Mouse (Mus musculus) MEL (cell line): ENCODE results near the gene Sema6b. TPM values are rescaled to one million over a fixed set of nuclear protein-coding genes. Genes with fewer than 3 reads are reported as not detected.

Experiments used
- DNase-seq: peaks from one replicate; pipeline ENCODE4 v3.0.0; 2011; ENCODE audit warnings: low read depth, low spot score
- H3K27ac ChIP-seq: 2 replicates; pipeline ENCODE4 v1.5.1; 2012; ENCODE audit warnings: low read depth, mild to moderate bottlenecking, control low read depth, low read length, moderate library complexity; ENCODE audit not compliant: control insufficient read depth
- H3K27me3 ChIP-seq, 2 experiments: fragments of 150-350 bp in 1 of 2; sonication (generic) in 1 of 2; 2 replicates each; pipeline ENCODE4 v1.6.1; 2012; ENCODE audit warnings: low read length in 2 of 2, mild to moderate bottlenecking in 2 of 2, improper control_type of control experiment in 1 of 2, moderate library complexity in 1 of 2; ENCODE audit not compliant: insufficient read depth in 2 of 2, control insufficient read depth in 1 of 2
- H3K36me3 ChIP-seq, 2 experiments: 2 replicates each; pipeline ENCODE4 v1.6.1; 2012 to 2014; ENCODE audit warnings: low read length in 2 of 2, improper control_type of control experiment in 1 of 2, inconsistent platforms in 1 of 2, mild to moderate bottlenecking in 1 of 2; ENCODE audit not compliant: insufficient read depth in 2 of 2, control insufficient read depth in 1 of 2
- H3K4me1 ChIP-seq, 2 experiments: fragments of 150-350 bp in 1 of 2; sonication (generic) in 1 of 2; 2 replicates each; pipeline ENCODE4 v1.6.1; 2012; ENCODE audit warnings: low read length in 2 of 2, improper control_type of control experiment in 1 of 2, mild to moderate bottlenecking in 1 of 2; ENCODE audit not compliant: insufficient read depth in 2 of 2, control insufficient read depth in 1 of 2
- H3K4me3 ChIP-seq, 2 experiments: fragments of 150-350 bp in 1 of 2; sonication (generic) in 1 of 2; 2 replicates each; pipeline ENCODE4 v1.5.1; 2012; ENCODE audit warnings: low read depth in 2 of 2, low read length in 2 of 2, mild to moderate bottlenecking in 2 of 2, moderate library complexity in 2 of 2, control low read depth in 1 of 2, improper control_type of control experiment in 1 of 2; ENCODE audit not compliant: control insufficient read depth in 1 of 2, insufficient read depth in 1 of 2
- H3K79me2 ChIP-seq: 2 replicates; pipeline ENCODE4 v1.6.1; 2012; ENCODE audit warnings: mild to moderate bottlenecking, low read length, moderate library complexity; ENCODE audit not compliant: control insufficient read depth, poor library complexity, insufficient read depth
- H3K9ac ChIP-seq: 2 replicates; pipeline ENCODE4 v1.6.1; 2012; ENCODE audit warnings: low read depth, mild to moderate bottlenecking, control low read depth, low read length, moderate library complexity; ENCODE audit not compliant: control insufficient read depth, poor library complexity, severe bottlenecking
- H3K9me3 ChIP-seq: fragments of 150-350 bp; sonication (generic); replicated peaks from 2 replicates; pipeline ENCODE4 v1.6.1; 2012; ENCODE audit warnings: mild to moderate bottlenecking, low read length, improper control_type of control experiment, moderate library complexity; ENCODE audit not compliant: insufficient read depth
- CHD2 ChIP-seq: IDR thresholded peaks from 2 replicates; pipeline ENCODE4 v1.6.1; 2011; ENCODE audit warnings: low read length, improper control_type of control experiment
- CTCF ChIP-seq, 3 experiments: IDR thresholded peaks in 2 of 3; conservative IDR thresholded peaks in 1 of 3; 2 replicates each; pipeline ENCODE4 v1.5.1; 2011 to 2012; ENCODE audit warnings: low read length in 3 of 3, low read depth in 2 of 3, mild to moderate bottlenecking in 2 of 3, improper control_type of control experiment in 1 of 3, inconsistent platforms in 1 of 3, mixed read lengths in 1 of 3, moderate library complexity in 1 of 3; ENCODE audit not compliant: control insufficient read depth in 1 of 3, insufficient read depth in 1 of 3, poor library complexity in 1 of 3, severe bottlenecking in 1 of 3
- ELF1 ChIP-seq: IDR thresholded peaks from 2 replicates; pipeline ENCODE4 v1.6.1; 2014; ENCODE audit warnings: low read depth, mild to moderate bottlenecking, inconsistent platforms, low read length, improper control_type of control experiment, moderate library complexity
- EP300 ChIP-seq, 2 experiments: IDR thresholded peaks; 2 replicates each; pipeline ENCODE4 v1.6.1; 2011; ENCODE audit warnings: improper control_type of control experiment in 2 of 2, low read length in 2 of 2, low read depth in 1 of 2, mild to moderate bottlenecking in 1 of 2
- ETS1 ChIP-seq: IDR thresholded peaks from 2 replicates; pipeline ENCODE4 v1.6.1; 2012; ENCODE audit warnings: low read depth, mild to moderate bottlenecking, inconsistent platforms, low read length, improper control_type of control experiment, moderate library complexity
- HCFC1 ChIP-seq: IDR thresholded peaks from 2 replicates; pipeline ENCODE4 v1.6.1; 2012; ENCODE audit warnings: low read depth, mild to moderate bottlenecking, inconsistent platforms, low read length, improper control_type of control experiment, moderate library complexity
- JUND ChIP-seq: IDR thresholded peaks from 2 replicates; pipeline ENCODE4 v1.6.1; 2011; ENCODE audit warnings: low read depth, mild to moderate bottlenecking, improper control_type of control experiment, low read length
- MYB ChIP-seq: IDR thresholded peaks from 2 replicates; pipeline ENCODE4 v1.6.1; 2011; ENCODE audit warnings: mild to moderate bottlenecking, low read depth, low read length, improper control_type of control experiment
- MYC ChIP-seq: IDR thresholded peaks from 2 replicates; pipeline ENCODE4 v1.6.1; 2011; ENCODE audit warnings: low read depth, mild to moderate bottlenecking, low read length, improper control_type of control experiment, moderate library complexity
- NELFE ChIP-seq: IDR thresholded peaks from 2 replicates; pipeline ENCODE4 v1.6.1; 2011; ENCODE audit warnings: low read depth, low read length, improper control_type of control experiment
- NRF1 ChIP-seq: IDR thresholded peaks from 2 replicates; pipeline ENCODE4 v1.6.1; 2014; ENCODE audit warnings: low read depth, mild to moderate bottlenecking, inconsistent platforms, low read length, improper control_type of control experiment, moderate library complexity; ENCODE audit not compliant: poor library complexity, insufficient read depth, severe bottlenecking
- RAD21 ChIP-seq: IDR thresholded peaks from 2 replicates; pipeline ENCODE4 v1.6.1; 2011; ENCODE audit warnings: mild to moderate bottlenecking, low read depth, low read length, improper control_type of control experiment
- RCOR1 ChIP-seq: IDR thresholded peaks from 2 replicates; pipeline ENCODE4 v1.6.1; 2012; ENCODE audit warnings: low read depth, mild to moderate bottlenecking, inconsistent platforms, low read length, improper control_type of control experiment
- SIN3A ChIP-seq: IDR thresholded peaks from 2 replicates; pipeline ENCODE4 v1.6.1; 2012; ENCODE audit warnings: low read length, improper control_type of control experiment, inconsistent platforms
- SMC3 ChIP-seq: IDR thresholded peaks from 2 replicates; pipeline ENCODE4 v1.6.1; 2011; ENCODE audit warnings: low read depth, low read length, improper control_type of control experiment
- TAL1 ChIP-seq: IDR thresholded peaks from 2 replicates; pipeline ENCODE4 v1.6.1; 2012; ENCODE audit warnings: mild to moderate bottlenecking, inconsistent platforms, low read length, moderate library complexity, mixed read lengths
- TCF12 ChIP-seq: IDR thresholded peaks from 2 replicates; pipeline ENCODE4 v1.6.1; 2014; ENCODE audit warnings: low read depth, mild to moderate bottlenecking, inconsistent platforms, low read length, improper control_type of control experiment, moderate library complexity
- UBTF ChIP-seq: IDR thresholded peaks from 2 replicates; pipeline ENCODE4 v1.6.1; 2012; ENCODE audit warnings: low read depth, mild to moderate bottlenecking, inconsistent platforms, low read length, improper control_type of control experiment, moderate library complexity, borderline replicate concordance; ENCODE audit not compliant: insufficient read depth
- ZC3H11A ChIP-seq: IDR thresholded peaks from 2 replicates; pipeline ENCODE4 v1.6.1; 2012; ENCODE audit warnings: low read depth, mild to moderate bottlenecking, inconsistent platforms, low read length, improper control_type of control experiment
- ZKSCAN1 ChIP-seq: IDR thresholded peaks from 2 replicates; pipeline ENCODE4 v1.6.1; 2012; ENCODE audit warnings: low read depth, mild to moderate bottlenecking, inconsistent platforms, low read length, improper control_type of control experiment, moderate library complexity
- polyA plus RNA-seq, 2 experiments: library from polyadenylated mRNA; stranded (reverse) in 1 of 2; unstranded in 1 of 2; fragments of >175 nt in 1 of 2; fragments of >200 nt in 1 of 2; gene quantifications; 2 replicates each; pipeline versions ENCODE4 v1.2.1 to v1.2.4; 2012; ENCODE audit warnings: low replicate concordance in 2 of 2, low read depth in 1 of 2; ENCODE audit not compliant: insufficient read length in 2 of 2, insufficient read depth in 1 of 2, missing spikeins in 1 of 2
- total RNA-seq: library from RNA; depleted of rRNA; stranded (reverse); fragments of 300-350 nt; gene quantifications from 2 replicates; pipeline ENCODE4 v1.2.3, GENCODE M21; 2012

The Sema6b gene
- total and polyA plus RNA-seq, 3 experiments: 7.7 to 16.8 TPM; not detected in 1

GRCm38 (mm10) chr17:56159729-56160128, 19.6 kb upstream of the Sema6b start:
- Histone ChIP-seq H3K27ac (no peak overlapping the region), H3K79me2 (no peaks in the 10 kb centered on the region), H3K9ac (no peak overlapping the region), H3K36me3 (peaks cover 0 to 17% of the 10 kb centered on the region in 2 experiments; a peak in 2 of 4 replicates), H3K27me3 (peaks cover 9 to 18% of the 10 kb centered on the region in 2 experiments), H3K4me1 (peaks cover 9 to 21% of the 10 kb centered on the region in 2 experiments), H3K9me3 (no peaks in the 10 kb centered on the region), H3K4me3 (no peak overlapping the region)
- TF ChIP-seq MYB (no peak), CHD2 (no peak), SIN3A (no peak), RCOR1 (no peak), HCFC1 (no peak), ETS1 (no peak), TCF12 (no peak), SMC3 (peak; percentile 79), ZC3H11A (peak; percentile 76), RAD21 (peak; percentile 87), NRF1 (no peak), CTCF (IDR thresholded peaks at IDR 0.05 in 2 of 3, conservative IDR thresholded peaks at IDR 0.05 in 1 of 3; ENCODE audit: control insufficient read depth in 1 of 3, insufficient read depth in 1 of 3, low read depth in 2 of 3, low read length in 3 of 3, poor library complexity in 1 of 3, severe bottlenecking in 1 of 3) (peak; percentile 91 to 98 (median 95)), NELFE (no peak), EP300 (IDR thresholded peaks at IDR 0.05; ENCODE audit: low read depth in 1 of 2, low read length in 2 of 2) (no peak), JUND (no peak), UBTF (no peak), ELF1 (no peak), TAL1 (no peak)
- peak; percentile 70 for DNase-seq

GRCm38 (mm10) chr17:56153643-56154042, 13.5 kb upstream of the Sema6b start:
- Histone ChIP-seq H3K79me2 (no peaks in the 10 kb centered on the region), H3K27me3 (peaks cover 9 to 22% of the 10 kb centered on the region in 2 experiments), H3K36me3 (peaks cover 0 to 4% of the 10 kb centered on the region in 2 experiments; a peak in 1 of 4 replicates), H3K4me3 (no peak overlapping the region), H3K9me3 (no peaks in the 10 kb centered on the region), H3K9ac (no peak overlapping the region), H3K4me1 (peaks cover 0 to 4% of the 10 kb centered on the region in 2 experiments; a peak in 2 of 4 replicates), H3K27ac (no peak overlapping the region)
- no peak for TF ChIP-seq ZKSCAN1
- TF ChIP-seq MYC: no peak
- no peak for DNase-seq
